Mouse (Mus musculus) CD8-positive naive resting alpha-beta T cell, adult 2 months (primary cell): ENCODE results near the gene Chrna9.
"Not testable (repeated sequence)": the region's sequence is repeated elsewhere in the genome, so short reads cannot be mapped to it uniquely, and the experiment has no call there.

Experiments used
- DNase-seq, 2 experiments: peaks; one replicate each; pipeline ENCODE4 v3.0.0; 2022; ENCODE audit warnings: low read depth in 2 of 2, low spot score in 2 of 2

The Chrna9 gene

GRCm38 (mm10) chr5:65956144-65957008 is 21.7 kb downstream of the Chrna9 start:
- DNase-seq: no peak

GRCm38 (mm10) chr5:65958597-65958996 is 23.9 kb downstream of the Chrna9 start:
- DNase-seq: peak; percentile 34 to 56

DNA sequence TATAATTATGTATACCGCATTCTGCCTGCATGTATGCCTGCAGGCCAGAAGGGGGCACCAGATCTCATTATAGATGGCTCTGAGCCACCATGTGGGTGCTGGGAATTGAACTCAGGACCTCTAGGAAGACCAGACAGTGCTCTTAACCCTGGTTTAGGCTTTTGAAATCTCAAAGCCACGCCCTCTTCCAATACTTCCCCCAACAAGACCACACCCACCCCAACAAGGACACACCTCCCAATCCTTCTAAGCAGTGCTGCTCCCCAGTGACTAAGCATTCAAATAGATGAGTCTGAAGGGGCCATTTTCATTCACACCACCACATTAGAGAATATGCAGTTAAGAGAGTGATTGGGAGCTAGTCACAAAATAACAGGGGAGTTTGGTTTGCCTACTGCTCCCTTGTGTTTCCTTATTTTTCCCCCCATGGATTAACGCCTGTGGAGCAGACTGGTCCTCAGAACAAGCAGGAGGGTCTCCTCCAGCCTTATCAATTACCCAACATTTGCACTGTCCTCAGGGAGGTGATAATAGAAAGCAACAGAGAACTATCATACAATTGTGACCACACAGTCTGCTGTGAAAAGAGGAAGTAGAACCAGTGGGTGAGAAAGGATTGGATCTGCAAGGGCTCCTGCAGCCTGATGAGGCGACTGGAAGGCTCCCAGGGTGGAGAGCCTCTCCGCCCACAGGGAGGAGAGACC is 25.3 kb downstream of the Chrna9 start:
- DNase-seq: no peak

- no peak for DNase-seq
These were observed 25.9 kb downstream of the Chrna9 start for GRCm38 (mm10) chr5:65960597-65960950.

DNA sequence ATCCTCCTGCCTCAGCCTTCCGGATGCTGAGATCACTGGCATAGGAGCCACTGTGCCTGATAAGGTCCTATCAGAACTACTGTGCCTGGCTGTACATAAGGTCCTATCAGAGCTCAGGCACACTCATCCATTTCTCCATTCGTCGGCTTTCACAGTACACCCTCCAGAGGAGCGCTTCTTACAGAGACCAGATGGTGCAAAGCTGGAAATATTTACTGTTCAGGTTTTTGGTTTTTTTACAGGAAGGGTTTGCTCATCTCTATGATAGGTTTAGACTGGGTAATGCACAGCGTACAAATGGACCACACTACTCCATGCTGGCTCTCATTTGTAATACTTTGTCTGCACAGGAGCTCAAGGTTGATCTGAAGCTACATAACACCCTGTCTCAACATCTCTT is 28.6 kb downstream of the Chrna9 start:
- DNase-seq: no peak

- DNase-seq: no peak
These were observed 31.1 kb downstream of the Chrna9 start for GRCm38 (mm10) chr5:65965771-65966279.

GRCm38 (mm10) chr5:65967091-65967490 is 32.4 kb downstream of the Chrna9 start:
- no peak for DNase-seq

DNA sequence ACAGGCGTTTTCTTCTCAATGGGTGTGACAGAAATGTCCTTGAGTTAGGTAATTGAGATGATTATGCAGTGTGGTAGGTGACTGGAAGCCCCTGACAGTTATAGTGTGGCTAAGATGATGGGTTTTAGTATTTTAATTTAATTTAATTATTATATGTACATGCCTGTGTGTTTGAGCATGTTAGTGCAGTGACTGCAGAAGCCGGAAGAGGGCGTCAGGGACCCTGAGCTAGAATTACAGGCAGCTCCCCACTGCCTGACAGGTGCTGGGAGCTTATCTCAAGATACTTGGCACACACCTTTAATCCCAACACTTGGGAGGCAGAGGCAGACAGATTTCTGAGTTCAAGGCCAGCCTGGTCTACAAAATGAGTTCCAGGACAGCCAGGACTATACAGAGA is 33.3 kb downstream of the Chrna9 start:
- DNase-seq: no peak

DNA sequence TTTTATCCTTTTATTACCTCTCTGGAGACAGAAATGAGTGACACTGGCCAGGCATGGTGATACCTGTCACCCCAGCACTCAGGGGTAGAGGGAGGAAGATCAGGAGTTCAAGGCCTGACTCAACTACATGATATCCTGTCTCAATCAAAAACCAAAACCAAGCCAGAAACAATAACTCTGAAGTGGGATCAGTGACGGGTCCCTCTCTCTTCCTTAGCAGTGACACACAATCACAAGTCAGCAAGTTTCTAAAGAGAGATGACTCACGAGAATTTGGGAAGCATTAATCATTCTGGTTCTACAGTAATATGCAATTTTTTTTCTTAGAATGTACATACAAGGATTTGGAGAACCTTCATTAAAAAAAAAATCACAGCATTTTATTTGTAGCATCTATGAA is 38.5 kb downstream of the Chrna9 start:
- no peak for DNase-seq

DNA sequence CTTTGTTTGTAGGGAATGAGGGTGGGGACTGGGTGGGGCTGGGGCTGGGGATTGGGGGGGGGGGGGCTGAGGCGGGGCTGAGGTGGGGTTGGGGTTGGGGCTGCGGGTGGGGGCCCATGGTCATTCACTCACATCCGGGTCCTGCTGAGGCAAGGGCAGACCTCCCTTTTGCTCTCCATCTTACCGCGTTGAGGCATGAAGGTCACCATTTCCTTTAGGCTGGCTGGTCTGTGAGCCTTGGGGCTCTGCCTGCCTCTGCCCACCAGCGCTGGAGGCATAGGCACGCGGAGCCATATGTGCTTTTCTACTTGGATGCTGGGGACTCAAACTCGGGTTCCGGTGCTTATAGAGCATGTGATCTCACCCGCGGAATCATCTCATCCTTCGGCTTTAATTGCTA is 41.0 kb downstream of the Chrna9 start:
- DNase-seq: no peak

DNA sequence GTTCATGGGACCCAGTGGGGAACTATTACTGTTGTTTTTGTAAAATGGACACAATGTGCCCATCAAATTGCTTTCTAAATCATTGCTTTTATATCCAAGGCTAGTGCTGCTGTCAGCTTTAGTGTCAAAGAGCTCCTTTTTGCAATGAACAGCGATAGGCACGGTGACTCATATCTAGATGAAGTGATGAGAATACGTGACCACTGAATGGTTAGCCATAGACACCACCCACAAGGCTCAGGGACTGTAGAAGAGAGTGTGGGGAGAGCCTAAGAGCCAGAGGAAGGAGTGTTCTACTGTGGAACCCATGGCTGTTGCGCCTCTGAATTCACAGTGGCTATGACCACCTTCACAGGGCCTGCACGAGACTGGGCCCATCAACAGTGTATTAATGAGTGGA is 51.7 kb downstream of the Chrna9 start:
- DNase-seq: no peak

- DNase-seq: not testable (repeated sequence)
These were observed 52.3 kb downstream of the Chrna9 start for GRCm38 (mm10) chr5:65987004-65987403.

- peak in 1 of 2 experiments; percentile 4 for DNase-seq
These were observed 56.5 kb downstream of the Chrna9 start for GRCm38 (mm10) chr5:65991191-65991590.

- no peak for DNase-seq
These were observed 59.9 kb downstream of the Chrna9 start for GRCm38 (mm10) chr5:65994643-65995042.

GRCm38 (mm10) chr5:65997813-65998212 is 63.1 kb downstream of the Chrna9 start:
- no peak for DNase-seq

DNA sequence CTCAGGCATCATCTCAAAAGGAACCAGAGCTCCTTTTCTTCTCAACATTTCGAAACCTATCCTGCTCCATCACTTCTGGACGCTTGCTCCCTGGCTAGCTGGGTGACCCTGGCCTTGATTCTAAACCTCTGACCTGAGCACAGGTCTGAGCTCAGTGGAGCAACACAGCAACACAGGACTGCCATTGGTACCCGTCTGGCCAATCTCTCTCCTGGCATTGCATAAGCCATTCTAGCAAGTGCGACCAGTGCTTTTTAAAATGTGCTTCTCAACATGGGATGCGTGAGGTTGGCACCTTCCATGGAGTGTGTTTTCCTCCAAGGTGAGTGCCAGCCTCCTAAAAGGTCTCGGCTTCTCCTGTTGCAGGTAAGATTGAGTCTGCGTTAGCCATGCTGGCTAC is 64.4 kb downstream of the Chrna9 start:
- no peak for DNase-seq

- DNase-seq: no peak
These were observed 65.4 kb downstream of the Chrna9 start for GRCm38 (mm10) chr5:66000074-66000473.

DNA sequence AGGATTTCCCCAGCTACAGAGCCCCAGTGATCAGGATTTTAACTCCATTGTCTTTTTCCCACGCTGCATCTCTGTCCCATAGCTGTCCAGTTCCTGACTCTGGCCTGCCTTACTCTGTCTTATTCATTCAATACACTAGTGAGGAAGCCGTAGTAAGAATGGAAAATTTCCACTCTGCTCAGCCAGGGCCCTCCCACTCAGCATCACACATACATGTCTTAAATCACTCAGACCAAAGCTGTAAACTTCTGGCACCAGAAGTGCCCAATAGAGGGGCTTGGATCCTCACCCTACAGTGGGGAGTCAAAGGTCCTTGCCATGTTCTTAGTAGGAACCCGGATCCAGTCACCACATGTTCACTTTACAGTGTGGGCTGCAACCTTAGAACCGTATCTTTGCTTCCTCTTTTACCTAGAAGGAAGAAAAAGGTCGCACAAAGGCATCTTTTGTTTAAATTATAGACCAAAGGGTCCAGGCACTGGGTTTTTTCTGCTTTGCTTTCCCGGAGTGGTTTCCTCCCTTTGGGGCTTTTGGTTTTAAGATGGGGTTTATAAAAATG is 65.9 kb downstream of the Chrna9 start:
- no peak for DNase-seq

GRCm38 (mm10) chr5:66001232-66001631 is 66.5 kb downstream of the Chrna9 start:
- no peak for DNase-seq

GRCm38 (mm10) chr5:66004134-66004925 is 69.6 kb downstream of the Chrna9 start, which contains the start of gene 9130230L23Rik:
Gene 9130230L23Rik (minus strand): TSS chr5:66004285.
- DNase-seq: no peak

GRCm38 (mm10) chr5:66005041-66005678 is 70.4 kb downstream of the Chrna9 start:
- DNase-seq: no peak
